Mouse (Mus musculus) megakaryocyte, embryonic 14.5 days (primary cell): Measurements from ENCODE around the gene Gab2.

Source experiments
- FLI1 ChIP-seq: IDR thresholded peaks from 2 replicates; pipeline ENCODE4 v1.6.1; 2012; ENCODE audit warnings: low read length, inconsistent platforms, mixed read lengths
- GATA1 ChIP-seq: IDR thresholded peaks from 3 replicates; pipeline ENCODE4 v1.6.1; 2012; ENCODE audit warnings: mixed read lengths, low read length, inconsistent platforms, borderline replicate concordance

- no peak for TF ChIP-seq GATA1
- no peak for TF ChIP-seq FLI1
Measured at GRCm38 (mm10) chr7:97171719-97172118, 90.3 kb downstream of the Gab2 start.
